ENCODE assay signal across 8 mouse cellular contexts in the genomic region with DNA sequence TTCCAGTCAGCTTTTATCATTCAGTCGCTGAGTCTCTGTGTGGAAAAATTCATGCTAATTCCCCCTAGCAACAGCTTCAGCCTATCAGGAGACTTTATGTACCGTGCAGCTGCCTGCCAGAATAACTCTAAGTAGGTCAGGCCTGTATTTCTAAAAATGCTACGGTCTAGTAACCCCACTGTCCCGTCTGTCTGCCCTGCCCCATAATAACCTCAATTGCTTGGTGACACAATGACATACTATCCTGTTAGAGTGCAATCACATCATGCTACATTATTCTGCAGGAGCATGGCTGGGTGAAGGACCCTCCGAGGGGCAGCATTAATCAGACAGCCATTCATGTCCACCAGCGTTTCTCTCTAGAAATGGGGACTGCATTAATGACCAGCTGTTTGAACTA.
DNase-seq lines count a peak whose midpoint lies in the region; ATAC-seq and TF ChIP-seq lines count a peak whose summit lies in the region.

No protein-coding gene starts in this region.

- no peak for ATAC-seq in CD4-positive, CD25-positive, alpha-beta regulatory T cell, adult 4 months
- peak; percentile 88 for ATAC-seq in embryonic facial prominence, embryonic 11.5 days (replicated peaks; ENCODE audit: insufficient number of reproducible peaks, low FRiP score, low TSS enrichment, low read depth)
- ATAC-seq in heart, embryonic 11.5 days (replicated peaks; ENCODE audit: insufficient number of reproducible peaks, low FRiP score, low TSS enrichment) = no peak
- peak; percentile 80 for ATAC-seq in kidney, postnatal 0 days (replicated peaks; ENCODE audit: low FRiP score, low read depth)
- ATAC-seq in limb, embryonic 13.5 days (ENCODE audit: low FRiP score, low read depth) = peak; percentile 25; the same call in 1 of the 2 replicates

- H3K27ac ChIP-seq in embryonic facial prominence, embryonic 11.5 days (replicated peaks; ENCODE audit: low read depth, low read length) = 0 out of 2 replicates have a peak overlapping the region, but pooled peaks have one; percentile 41
- peak overlapping the region; percentile 32; the same call in 1 of the 2 replicates for H3K27ac ChIP-seq in heart, embryonic 11.5 days (ENCODE audit: low read depth, low read length)
- H3K27ac ChIP-seq in kidney, postnatal 0 days = peak overlapping the region; percentile 85
- H3K27ac ChIP-seq in limb, embryonic 13.5 days = no peak overlapping the region; the same call in 1 of the 2 replicates

- no peaks in the 10 kb centered on the region for H3K36me3 ChIP-seq in embryonic facial prominence, embryonic 11.5 days (replicated peaks; ENCODE audit: control insufficient read depth, insufficient read depth, low read depth, low read length)
- no peaks in the 10 kb centered on the region for H3K36me3 ChIP-seq in heart, embryonic 11.5 days (ENCODE audit: control insufficient read depth, insufficient read depth, low read length)
- H3K36me3 ChIP-seq in kidney, postnatal 0 days (ENCODE audit: insufficient read depth, low read length) = no peaks in the 10 kb centered on the region
- H3K36me3 ChIP-seq in limb, embryonic 13.5 days = no peaks in the 10 kb centered on the region

- no peak overlapping the region for H3K9ac ChIP-seq in embryonic facial prominence, embryonic 11.5 days (replicated peaks; ENCODE audit: low read length)
- H3K9ac ChIP-seq in heart, embryonic 11.5 days (ENCODE audit: low read depth, low read length) = no peak overlapping the region; the same call in 1 of the 2 replicates
- no peak overlapping the region for H3K9ac ChIP-seq in kidney, postnatal 0 days (ENCODE audit: low read depth, low read length)
- 0 out of 2 replicates have a peak overlapping the region, but pooled peaks have one; percentile 20 for H3K9ac ChIP-seq in limb, embryonic 13.5 days

- DNase-seq in CD4-positive, CD25-positive, alpha-beta regulatory T cell, adult 2 months (ENCODE audit: low read depth, low spot score) = peak; percentile 13
- peak; percentile 65 for DNase-seq in embryonic facial prominence, embryonic 11.5 days (ENCODE audit: low spot score)
- DNase-seq in kidney, postnatal 0 days (ENCODE audit: low spot score) = peak; percentile 95
- peak; percentile 73 to 89 for DNase-seq in right cerebral cortex, postnatal 10 days (ENCODE audit: low spot score in 2 of 2)
- no peak for DNase-seq in liver

- 0 out of 2 replicates have a peak overlapping the region, but pooled peaks have one; percentile 13 for H3K4me2 ChIP-seq in embryonic facial prominence, embryonic 11.5 days (ENCODE audit: low read depth, low read length)
- H3K4me2 ChIP-seq in heart, embryonic 11.5 days = peak overlapping the region; percentile 6; the same call in 1 of the 2 replicates
- peak overlapping the region; percentile 50 for H3K4me2 ChIP-seq in kidney, postnatal 0 days (ENCODE audit: low read length)
- peak overlapping the region; percentile 64 for H3K4me2 ChIP-seq in limb, embryonic 13.5 days (replicated peaks)

- TF ChIP-seq CTCF in kidney, postnatal 0 days (IDR thresholded peaks at IDR 0.05; ENCODE audit: low read depth) = no peak

- whole genome bisulfite sequencing in embryonic facial prominence, embryonic 11.5 days = 12% methylated on average over 6 of the region's 6 CpGs
- 23% methylated on average over 6 of the region's 6 CpGs for WGBS in heart, embryonic 11.5 days (ENCODE audit: insufficient replicate concordance)
- 9% methylated on average over 6 of the region's 6 CpGs for WGBS in kidney, postnatal 0 days
- WGBS in limb, embryonic 13.5 days = 9% methylated on average over 6 of the region's 6 CpGs

- H3K4me1 ChIP-seq in embryonic facial prominence, embryonic 11.5 days (ENCODE audit: control insufficient read depth, insufficient read depth, low read length) = peaks cover 2% of the 10 kb centered on the region
- H3K4me1 ChIP-seq in heart, embryonic 11.5 days (ENCODE audit: control insufficient read depth, insufficient read depth, low read length) = peaks cover 40% of the 10 kb centered on the region
- peaks cover 11% of the 10 kb centered on the region; the same call in 1 of the 2 replicates for H3K4me1 ChIP-seq in kidney, postnatal 0 days (replicated peaks; ENCODE audit: insufficient read depth, low read length)
- peaks cover 49% of the 10 kb centered on the region for H3K4me1 ChIP-seq in limb, embryonic 13.5 days

- H3K9me3 ChIP-seq in embryonic facial prominence, embryonic 11.5 days (replicated peaks; ENCODE audit: control insufficient read depth, low read length) = no peaks in the 10 kb centered on the region
- H3K9me3 ChIP-seq in heart, embryonic 11.5 days (replicated peaks; ENCODE audit: control insufficient read depth, low read length) = no peaks in the 10 kb centered on the region
- no peaks in the 10 kb centered on the region for H3K9me3 ChIP-seq in kidney, postnatal 0 days (replicated peaks; ENCODE audit: low read length)
- H3K9me3 ChIP-seq in limb, embryonic 13.5 days = no peaks in the 10 kb centered on the region

- no peak overlapping the region for H3K4me3 ChIP-seq in embryonic facial prominence, embryonic 11.5 days (ENCODE audit: low read depth, low read length)
- H3K4me3 ChIP-seq in heart, embryonic 11.5 days (ENCODE audit: low read depth, low read length) = no peak overlapping the region
- no peak overlapping the region for H3K4me3 ChIP-seq in kidney, postnatal 0 days (replicated peaks; ENCODE audit: low read depth, low read length)
- no peak overlapping the region for H3K4me3 ChIP-seq in limb, embryonic 13.5 days

- H3K27me3 ChIP-seq in embryonic facial prominence, embryonic 11.5 days (ENCODE audit: control insufficient read depth, insufficient read depth, low read length) = no peaks in the 10 kb centered on the region
- no peaks in the 10 kb centered on the region for H3K27me3 ChIP-seq in heart, embryonic 11.5 days (ENCODE audit: control insufficient read depth, insufficient read depth, low read length)
- H3K27me3 ChIP-seq in kidney, postnatal 0 days (ENCODE audit: insufficient read depth, low read length) = no peaks in the 10 kb centered on the region
- no peaks in the 10 kb centered on the region for H3K27me3 ChIP-seq in limb, embryonic 13.5 days

Comparison
In these comparisons a context has a peak if more than half of its experiments do, and no peak if none do; other contexts are left out.
1. ATAC-seq: peak in embryonic facial prominence, embryonic 11.5 days (single experiment), kidney, postnatal 0 days (single experiment) and limb, embryonic 13.5 days (single experiment); none in CD4-positive, CD25-positive, alpha-beta regulatory T cell, adult 4 months (single experiment) and heart, embryonic 11.5 days (single experiment).
2. H3K4me2 ChIP-seq: peak in every context shown above with its lines; median percentile 64 in limb, embryonic 13.5 days; 50 in kidney, postnatal 0 days; 13 in embryonic facial prominence, embryonic 11.5 days; 6 in heart, embryonic 11.5 days.